Mouse (Mus musculus) A20 (cell line): ENCODE measurements around the gene C3.
A peak's percentile ranks its signal among the peaks of the same experiment; 100 is the strongest.

Experiments
- DNase-seq: peaks from one replicate; pipeline ENCODE4 v3.0.0-alpha.2; 2011; ENCODE audit warnings: low read depth, low spot score

C3 gene

DNA sequence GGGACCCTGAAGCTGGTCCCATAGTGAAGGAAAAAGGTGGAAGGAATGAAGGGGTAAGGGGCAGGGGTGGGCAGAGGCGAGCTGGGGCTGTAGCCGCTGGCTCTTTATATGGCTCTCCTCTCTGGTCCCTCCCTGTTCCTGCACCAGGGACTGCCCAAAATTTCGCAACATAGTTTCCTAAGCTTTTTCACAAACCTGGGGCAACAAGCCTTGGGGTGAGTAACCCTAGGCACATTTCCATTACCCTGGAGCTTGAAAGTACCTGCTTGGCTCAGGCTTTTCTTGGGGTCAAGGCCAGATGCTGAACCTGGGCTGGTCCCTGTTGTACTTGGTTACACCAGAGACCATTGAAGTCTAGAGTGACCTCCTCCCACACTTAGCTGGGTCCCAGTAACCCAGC is at the start of gene C3:
TSS of gene C3 (minus strand) at position 123 of the 400 bp plus-strand sequence.
- no peak for DNase-seq

DNA sequence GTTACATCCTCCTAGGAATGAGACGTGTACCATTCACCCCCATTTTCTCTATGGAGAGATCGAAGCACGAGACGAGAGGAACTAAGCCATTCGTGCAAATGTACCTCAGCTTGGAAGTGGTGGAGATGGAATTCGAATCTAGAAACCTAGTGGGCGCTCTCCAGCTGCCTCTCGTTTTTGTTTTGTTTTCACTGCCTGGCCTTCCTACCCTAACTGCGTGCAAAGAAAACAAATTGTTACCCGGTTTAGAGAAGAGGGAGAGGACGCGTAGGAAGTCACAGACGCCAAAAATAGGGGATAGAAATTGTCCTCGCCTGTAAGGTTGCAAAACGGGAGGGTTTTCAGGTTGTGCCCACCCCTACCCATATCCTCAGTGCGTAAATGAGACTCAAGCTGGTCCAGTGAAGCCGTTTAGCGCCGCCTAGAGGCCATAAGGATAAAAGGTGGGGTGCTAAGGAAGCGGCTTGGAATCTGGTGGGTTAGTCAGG is 48.7 kb upstream of the C3 start:
- peak; percentile 92 for DNase-seq

DNA sequence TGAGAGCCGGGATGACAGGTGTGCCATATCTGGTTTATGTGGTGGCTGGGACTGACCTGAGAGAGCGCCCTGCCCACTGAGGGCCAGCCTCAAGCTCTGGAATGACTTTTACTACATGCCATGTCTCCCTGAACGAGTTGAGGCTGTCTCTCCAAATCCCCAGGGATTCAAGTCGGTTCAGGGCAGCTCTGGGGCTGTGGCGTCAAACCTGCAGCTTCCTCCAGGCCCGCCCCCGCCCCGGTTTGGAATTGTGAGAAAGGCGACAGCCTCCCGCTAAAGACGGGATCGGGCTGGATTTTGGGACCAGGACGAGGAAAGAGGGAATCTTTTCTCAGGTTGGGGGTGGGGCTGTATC is 48.0 kb upstream of the C3 start:
- no peak for DNase-seq

DNA sequence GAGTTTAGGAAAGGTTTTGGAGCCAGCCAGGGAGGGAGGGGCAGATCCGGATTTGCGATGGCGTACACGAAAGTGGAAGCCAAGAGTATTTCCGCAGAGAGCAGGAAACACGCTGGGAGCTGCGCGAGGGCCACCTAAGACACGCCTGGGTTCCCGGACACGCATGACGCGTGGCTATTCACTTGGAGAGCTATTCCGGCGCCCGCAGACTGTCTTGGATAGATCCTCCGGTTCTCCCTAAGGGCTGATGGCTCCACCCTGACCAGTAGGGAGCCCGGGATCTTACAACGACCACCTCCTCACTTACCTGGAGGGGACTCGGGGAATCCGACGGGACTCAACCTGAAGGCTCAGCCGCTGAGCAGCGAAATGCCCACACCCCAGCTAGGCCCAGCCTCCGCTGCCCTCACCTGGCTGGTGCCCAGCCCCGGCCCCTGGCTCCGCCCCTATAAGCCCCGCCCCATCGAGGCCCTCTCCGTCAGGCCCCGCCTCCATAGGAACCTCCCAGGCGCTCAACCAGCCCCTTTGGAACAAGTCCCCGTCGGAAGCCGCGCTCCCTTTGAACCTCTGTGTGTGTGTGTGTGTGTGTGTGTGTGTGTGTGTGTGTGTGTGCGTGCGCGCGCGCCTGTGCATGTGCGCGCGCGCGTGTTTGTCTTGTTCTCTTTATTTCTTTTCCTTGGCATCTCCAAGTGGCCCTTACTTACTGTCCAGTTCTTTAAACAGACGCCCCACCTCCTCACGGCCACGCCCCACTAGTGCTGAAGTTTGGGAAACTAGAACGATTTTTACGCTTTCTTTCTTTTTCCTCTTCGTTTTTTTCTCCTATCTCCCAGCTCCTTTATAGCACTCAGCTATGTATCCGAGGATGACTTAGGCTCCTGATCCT is 47.4 kb upstream of the C3 start:
- DNase-seq = peak; percentile 92

DNA sequence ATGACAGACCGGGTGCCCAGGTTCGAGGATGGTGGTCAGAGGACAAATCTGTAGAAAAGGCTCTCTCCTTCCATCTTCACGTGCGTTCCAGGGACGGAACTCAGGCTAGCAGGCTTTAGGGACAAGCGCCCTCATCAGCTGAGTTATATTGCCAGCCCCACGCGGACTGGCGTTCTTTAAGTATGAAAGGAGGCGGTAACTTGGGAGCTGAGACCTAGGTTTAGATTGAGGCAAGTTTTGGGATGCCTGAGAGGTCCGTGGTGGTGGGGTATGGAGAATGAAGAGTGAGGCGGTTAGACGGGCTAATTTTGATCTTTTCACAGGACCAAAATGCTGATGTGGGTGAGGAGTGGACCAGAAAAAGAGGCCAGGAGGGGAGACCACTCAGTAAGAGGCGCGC is 46.8 kb upstream of the C3 start:
- DNase-seq = no peak

- DNase-seq = peak; percentile 25
Observed at GRCm38 (mm10) chr17:57273846-57274245, 45.9 kb upstream of the C3 start.

- no peak for DNase-seq
Observed at GRCm38 (mm10) chr17:57271301-57271700, 43.4 kb upstream of the C3 start.

- no peak for DNase-seq
Observed at GRCm38 (mm10) chr17:57267556-57268126, 39.7 kb upstream of the C3 start.

GRCm38 (mm10) chr17:57264972-57265945 is 37.3 kb upstream of the C3 start:
- no peak for DNase-seq

GRCm38 (mm10) chr17:57264164-57264563 is 36.2 kb upstream of the C3 start:
- DNase-seq = no peak

- no peak for DNase-seq
Observed at GRCm38 (mm10) chr17:57262901-57263550, 35.1 kb upstream of the C3 start.

- no peak for DNase-seq
Observed at GRCm38 (mm10) chr17:57261796-57262195, 33.9 kb upstream of the C3 start.

GRCm38 (mm10) chr17:57261286-57261685 is 33.4 kb upstream of the C3 start:
- DNase-seq = no peak

DNA sequence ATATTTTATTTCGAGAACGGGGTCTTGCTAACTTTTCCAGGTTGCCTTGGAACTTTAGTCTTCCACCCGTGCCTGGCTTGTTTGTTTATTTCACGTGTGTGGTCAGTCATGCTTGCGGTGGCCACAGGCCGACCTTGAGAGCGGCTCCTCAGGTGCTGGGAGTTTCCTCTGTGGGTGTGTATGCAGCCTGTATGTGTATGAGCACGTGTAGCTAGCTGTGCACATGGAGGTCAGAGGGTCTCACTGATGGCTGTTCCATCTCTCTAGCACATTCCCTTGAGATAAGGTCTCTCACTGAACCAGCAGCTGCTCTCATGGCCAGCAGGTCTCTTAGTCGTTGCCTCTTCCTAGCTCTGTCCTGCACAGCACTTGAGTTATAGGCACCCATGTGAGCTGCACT is 32.4 kb upstream of the C3 start:
- DNase-seq = no peak

- DNase-seq = no peak
Observed at GRCm38 (mm10) chr17:57259742-57260141, 31.8 kb upstream of the C3 start.

DNA sequence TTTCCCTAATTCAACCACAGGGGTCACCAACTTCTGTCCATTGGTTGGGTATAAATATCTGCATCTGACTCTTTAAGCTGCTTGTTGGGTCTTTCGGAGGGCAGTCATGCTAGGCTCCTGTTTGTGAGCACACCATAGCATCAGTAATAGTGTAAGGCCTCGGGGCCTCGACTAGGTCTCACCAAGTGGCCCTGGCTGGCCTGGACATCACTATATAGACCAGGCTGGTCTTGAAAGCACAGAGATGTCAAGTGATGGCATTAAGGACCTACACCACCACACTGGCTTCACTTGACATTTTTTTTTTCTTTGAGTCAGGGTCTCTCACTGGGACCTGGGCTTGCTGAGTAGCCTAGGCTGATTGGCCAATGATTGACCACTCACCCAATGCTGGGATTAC is 30.3 kb upstream of the C3 start:
- DNase-seq = no peak

DNA sequence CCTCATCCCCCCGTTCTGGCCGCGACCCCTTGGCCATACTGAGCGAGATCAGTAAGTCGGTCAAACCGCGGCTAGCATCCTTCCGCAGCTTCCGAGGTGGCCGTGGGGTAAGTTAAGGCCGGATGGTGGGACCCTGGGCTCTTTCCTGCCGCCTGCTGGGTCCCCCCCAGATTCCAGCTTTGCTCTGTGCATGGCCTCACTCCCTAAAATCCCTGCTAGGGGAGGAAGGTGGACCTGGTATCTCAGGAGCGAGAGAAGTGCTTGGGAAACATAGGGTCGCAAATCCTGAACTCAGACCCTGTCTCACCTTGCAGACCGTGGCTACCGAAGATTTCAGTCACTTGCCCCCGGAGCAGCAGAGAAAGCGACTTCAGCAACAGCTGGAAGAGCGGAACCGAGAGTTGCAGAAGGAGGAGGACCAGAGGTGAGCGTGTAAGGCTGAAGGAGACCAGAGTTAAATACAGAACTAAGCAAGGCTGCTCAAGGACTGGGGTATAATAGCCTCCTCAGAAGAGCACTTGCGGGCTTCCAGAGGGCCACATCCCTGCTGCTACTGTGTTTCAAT is 29.1 kb upstream of the C3 start:
- DNase-seq = no peak

- DNase-seq = no peak
Observed at GRCm38 (mm10) chr17:57255354-57255753, 27.4 kb upstream of the C3 start.

- DNase-seq = no peak
Observed at GRCm38 (mm10) chr17:57253306-57253705, 25.4 kb upstream of the C3 start.

- no peak for DNase-seq
Observed at GRCm38 (mm10) chr17:57251431-57251830, 23.5 kb upstream of the C3 start.
